In genomic region chr4:95348405-95349123, GRCm38 (mm10) we compare ENCODE assay signal across 20 mouse cellular contexts.
A peak's percentile ranks its signal among the peaks of the same experiment; 100 is the strongest.
DNase-seq lines count a peak whose midpoint lies in the region; ATAC-seq and TF ChIP-seq lines count a peak whose summit lies in the region.
"Had no signal": no experiment of that assay in that cellular context is flagged by ENCODE, and none has a peak within 500 bp of the region (broad histone marks: within the 10 kb centered on the region; RNA-seq: fewer than 3 reads in every experiment).

No protein-coding gene starts in this region.

- no peak overlapping the region for H3K4me3 ChIP-seq in forebrain, embryonic 13.5 days
- no peak overlapping the region for H3K4me3 ChIP-seq in forebrain, embryonic 11.5 days (ENCODE audit: low read depth, low read length)
- H3K4me3 ChIP-seq in layer of hippocampus, adult 2 months, result no peak overlapping the region
- H3K4me3 ChIP-seq in stomach, postnatal 0 days (ENCODE audit: low read depth, low read length), result no peak overlapping the region
- H3K4me3 ChIP-seq: heart, adult 2 months; hindbrain, embryonic 13.5 days; midbrain, embryonic 12.5 days had no signal

- 50% methylated on average over 4 of the region's 4 CpGs for WGBS in forebrain, embryonic 13.5 days
- WGBS in forebrain, embryonic 11.5 days, result 71% methylated on average over 4 of the region's 4 CpGs
- WGBS in stomach, postnatal 0 days, result 75% methylated on average over 4 of the region's 4 CpGs

- no peak for TF ChIP-seq CTCF in layer of hippocampus, adult 2 months (conservative IDR thresholded peaks at IDR 0.05)
- TF ChIP-seq CTCF in stomach, postnatal 0 days (IDR thresholded peaks at IDR 0.05; ENCODE audit: low read depth), result no peak

- H3K36me3 ChIP-seq in forebrain, embryonic 13.5 days (ENCODE audit: poor library complexity, severe bottlenecking), result no peaks in the 10 kb centered on the region
- no peaks in the 10 kb centered on the region for H3K36me3 ChIP-seq in forebrain, embryonic 11.5 days (ENCODE audit: control insufficient read depth, insufficient read depth, low read length)
- H3K36me3 ChIP-seq in stomach, postnatal 0 days (ENCODE audit: control insufficient read depth, insufficient read depth, low read length), result no peaks in the 10 kb centered on the region
- H3K36me3 ChIP-seq: hindbrain, embryonic 13.5 days; midbrain, embryonic 12.5 days had no signal

- H3K27ac ChIP-seq in forebrain, embryonic 13.5 days, result peak overlapping the region; percentile 48
- H3K27ac ChIP-seq in forebrain, embryonic 11.5 days (ENCODE audit: low read depth, low read length), result no peak overlapping the region
- H3K27ac ChIP-seq in layer of hippocampus, adult 2 months, result peak overlapping the region; percentile 12; the same call in 1 of the 2 replicates
- H3K27ac ChIP-seq in stomach, postnatal 0 days (replicated peaks), result no peak overlapping the region
- H3K27ac ChIP-seq: heart, adult 2 months; hindbrain, embryonic 13.5 days; midbrain, embryonic 12.5 days had no signal

- H3K4me2 ChIP-seq in forebrain, embryonic 13.5 days, result no peak overlapping the region
- H3K4me2 ChIP-seq in forebrain, embryonic 11.5 days (ENCODE audit: low read depth, low read length, severe bottlenecking), result no peak overlapping the region
- H3K4me2 ChIP-seq in stomach, postnatal 0 days (replicated peaks; ENCODE audit: low read depth), result no peak overlapping the region
- H3K4me2 ChIP-seq: hindbrain, embryonic 13.5 days; midbrain, embryonic 12.5 days had no signal

- ATAC-seq in forebrain, embryonic 13.5 days, result no peak
- no peak for ATAC-seq in forebrain, embryonic 11.5 days (replicated peaks; ENCODE audit: low FRiP score)
- peak; percentile 87 for ATAC-seq in megakaryocyte progenitor cell, adult 5-6 weeks (replicated peaks; ENCODE audit: poor library complexity)
- ATAC-seq in stomach, postnatal 0 days (ENCODE audit: low FRiP score, low TSS enrichment), result no peak
- ATAC-seq: lung, postnatal 0 days had no signal

- DNase-seq in forebrain, embryonic 11.5 days (ENCODE audit: low spot score), result no peak
- DNase-seq in layer of hippocampus, adult 2 months (ENCODE audit: low spot score in 2 of 2), result no peak
- no peak for DNase-seq in layer of hippocampus, adult 9-11 months
- DNase-seq in lung, postnatal 25 days (ENCODE audit: low spot score), result no peak
- DNase-seq in stomach, postnatal 0 days (ENCODE audit: low spot score), result no peak
- DNase-seq: adrenal gland, postnatal 25 days; cerebellum, adult 11 months; cerebellum, postnatal 10 days; heart, adult 2 months; kidney, adult 2 months; kidney, postnatal 10 days; right cerebral cortex, postnatal 25 days; spleen, adult 18-20 months; thymus, adult 18-20 months; thymus, postnatal 36 days had no signal

- no peaks in the 10 kb centered on the region for H3K27me3 ChIP-seq in forebrain, embryonic 13.5 days
- no peaks in the 10 kb centered on the region for H3K27me3 ChIP-seq in forebrain, embryonic 11.5 days (ENCODE audit: control insufficient read depth, insufficient read depth, low read length)
- H3K27me3 ChIP-seq in stomach, postnatal 0 days (ENCODE audit: control insufficient read depth, insufficient read depth, low read length), result no peaks in the 10 kb centered on the region
- H3K27me3 ChIP-seq: hindbrain, embryonic 13.5 days; midbrain, embryonic 12.5 days had no signal

- H3K9me3 ChIP-seq in forebrain, embryonic 13.5 days (replicated peaks), result no peaks in the 10 kb centered on the region
- no peaks in the 10 kb centered on the region for H3K9me3 ChIP-seq in forebrain, embryonic 11.5 days (ENCODE audit: control insufficient read depth, low read length)
- H3K9me3 ChIP-seq in stomach, postnatal 0 days (ENCODE audit: control insufficient read depth, low read length), result no peaks in the 10 kb centered on the region
- H3K9me3 ChIP-seq: hindbrain, embryonic 13.5 days; midbrain, embryonic 12.5 days had no signal

- H3K4me1 ChIP-seq in forebrain, embryonic 13.5 days, result peaks cover 30% of the 10 kb centered on the region
- H3K4me1 ChIP-seq in forebrain, embryonic 11.5 days (replicated peaks; ENCODE audit: control insufficient read depth, insufficient read depth, low read length), result no peaks in the 10 kb centered on the region
- H3K4me1 ChIP-seq in stomach, postnatal 0 days (replicated peaks; ENCODE audit: control insufficient read depth, insufficient read depth), result no peaks in the 10 kb centered on the region

- H3K9ac ChIP-seq in forebrain, embryonic 13.5 days, result no peak overlapping the region
- H3K9ac ChIP-seq in forebrain, embryonic 11.5 days (ENCODE audit: low read length), result no peak overlapping the region
- no peak overlapping the region for H3K9ac ChIP-seq in stomach, postnatal 0 days (ENCODE audit: low read length)
- H3K9ac ChIP-seq: hindbrain, embryonic 13.5 days; midbrain, embryonic 12.5 days had no signal

- no peak for TF ChIP-seq EP300 in stomach, postnatal 0 days (optimal IDR thresholded peaks at IDR 0.05)

Comparison
In these comparisons a context has a peak if more than half of its experiments do, and no peak if none do; other contexts are left out.
1. H3K27ac ChIP-seq: peak in forebrain, embryonic 13.5 days (single experiment) and layer of hippocampus, adult 2 months (single experiment); none in forebrain, embryonic 11.5 days (single experiment) and stomach, postnatal 0 days (single experiment).